Mouse (Mus musculus) layer of hippocampus, adult 11-12 months (tissue): Measurements from ENCODE around the gene Rem2.

Experiments
- DNase-seq: peaks from one replicate; pipeline ENCODE4 v3.0.0; 2022; ENCODE audit warnings: low spot score

Rem2 gene

DNA sequence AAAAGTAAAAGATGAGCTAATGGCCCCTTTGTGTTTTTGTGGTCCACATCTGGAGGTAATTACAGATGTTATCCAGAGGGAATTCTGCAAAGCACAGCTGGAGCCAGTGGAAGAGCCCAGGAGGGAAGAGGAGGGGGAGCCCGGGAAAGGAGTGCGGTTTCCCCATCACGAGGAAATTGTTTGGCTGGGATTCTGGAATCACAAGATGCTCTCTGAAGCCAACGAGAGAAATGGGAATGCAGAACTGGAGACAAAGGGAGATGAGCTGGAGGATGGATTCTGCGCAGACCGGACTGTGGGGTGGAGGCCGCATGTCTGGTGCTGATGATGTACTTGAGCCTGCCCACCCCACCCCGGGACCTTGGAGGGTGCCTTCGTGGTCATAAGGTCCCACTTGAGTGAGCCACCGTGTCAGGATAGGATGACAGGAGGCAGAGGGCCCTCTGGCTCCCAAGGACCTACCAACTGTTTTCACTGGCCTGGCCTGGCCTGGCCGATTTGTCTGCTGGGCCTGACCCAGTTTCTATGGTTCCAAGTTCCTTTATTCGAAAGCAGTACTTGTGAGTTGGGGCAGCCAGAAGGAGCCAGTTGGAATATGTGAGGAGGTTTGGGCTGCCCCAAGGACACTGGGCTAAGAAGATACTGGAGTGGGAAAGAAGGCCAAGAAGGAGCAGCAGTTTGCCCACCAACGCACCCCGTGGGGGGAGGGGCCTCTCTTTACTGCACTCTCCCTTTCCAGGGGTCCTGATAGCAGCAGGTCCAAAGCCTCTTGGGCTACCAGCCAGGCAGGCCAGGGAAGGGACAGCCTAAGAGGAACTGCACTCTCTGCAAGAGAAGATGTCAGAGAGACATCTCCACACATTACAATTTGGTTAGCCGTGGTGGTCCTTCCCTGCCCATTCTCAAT, 31.9 kb upstream of the Rem2 start:
- no peak for DNase-seq

DNA sequence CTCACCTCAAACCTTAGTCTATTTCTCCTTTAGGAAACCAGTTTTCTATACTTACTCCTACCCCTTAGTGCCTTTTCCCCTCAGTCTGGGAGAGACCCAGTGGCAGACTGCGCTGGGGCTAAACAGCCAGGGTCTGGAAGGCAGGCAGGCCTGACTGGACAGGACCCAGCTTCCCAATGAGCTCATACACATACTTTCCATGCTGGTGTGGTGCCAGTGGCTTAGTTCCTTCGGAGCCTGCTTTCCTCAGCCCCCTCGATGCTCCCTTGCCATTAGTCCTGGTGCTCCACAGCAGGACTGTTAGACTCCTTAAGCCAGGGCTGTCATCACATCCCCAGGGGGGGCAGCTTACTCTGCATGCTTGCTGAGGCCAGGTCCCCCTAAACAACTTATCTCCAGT, 30.4 kb upstream of the Rem2 start:
- DNase-seq, result no peak

DNA sequence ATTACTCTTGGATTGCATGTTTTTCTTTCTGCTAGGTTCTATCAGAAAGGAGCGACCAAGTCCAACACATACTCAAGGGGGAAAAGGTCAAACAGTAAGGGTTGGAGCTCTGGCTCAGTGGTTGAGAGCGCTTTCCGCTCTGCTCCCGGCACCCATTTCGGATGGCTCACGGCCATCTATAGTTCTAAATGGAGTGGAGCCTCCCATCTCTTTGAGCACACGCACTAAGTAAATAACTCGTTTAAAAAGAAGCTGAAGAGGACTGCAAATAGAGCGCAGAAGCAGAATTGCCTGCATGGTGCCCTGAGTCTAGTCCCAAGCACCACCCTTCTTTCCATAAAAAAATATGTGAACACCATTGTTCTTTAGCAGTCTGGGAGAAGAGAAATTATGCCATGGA, 22.3 kb upstream of the Rem2 start:
- no peak for DNase-seq

DNA sequence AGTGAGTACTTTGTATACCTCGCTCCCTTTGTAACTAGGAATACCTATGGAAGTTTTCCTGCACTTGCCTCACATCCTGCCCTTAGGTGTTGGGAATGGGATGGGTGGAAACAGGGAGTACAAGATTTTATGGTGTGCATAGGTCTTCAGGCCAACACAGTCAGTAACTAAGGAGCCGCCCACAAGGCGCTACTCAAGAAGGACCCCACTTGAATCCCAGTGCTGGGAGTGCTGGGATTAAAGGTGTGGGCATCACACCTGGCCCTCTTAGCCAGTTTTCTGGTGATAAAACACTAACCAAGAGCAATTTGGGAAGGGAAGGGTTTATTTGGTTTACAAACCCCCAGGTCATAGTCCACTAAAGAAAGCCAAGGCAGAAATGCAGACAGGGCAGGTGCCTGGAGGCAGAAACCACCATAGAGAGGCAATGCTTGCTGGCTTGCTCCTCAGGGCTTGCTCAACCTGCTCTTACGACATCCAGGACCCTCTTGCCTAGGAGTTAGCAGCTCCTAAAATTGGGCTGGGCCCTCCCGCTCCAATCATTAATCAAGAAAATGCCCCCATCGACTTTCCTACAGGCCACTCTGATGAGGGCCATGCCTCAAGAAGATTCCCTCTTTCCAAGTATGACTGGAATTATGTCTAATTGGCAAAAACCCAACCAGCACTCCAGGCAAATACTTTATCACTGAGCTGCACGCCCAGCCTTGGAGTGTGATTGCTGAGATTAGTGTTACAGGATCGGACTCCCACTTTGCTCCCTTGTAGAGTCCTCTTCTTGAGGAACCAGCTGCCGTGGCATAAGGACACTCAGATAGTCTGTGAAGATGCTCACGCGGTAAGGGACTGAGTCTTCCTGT, 21.0 kb upstream of the Rem2 start:
- DNase-seq, result no peak

DNA sequence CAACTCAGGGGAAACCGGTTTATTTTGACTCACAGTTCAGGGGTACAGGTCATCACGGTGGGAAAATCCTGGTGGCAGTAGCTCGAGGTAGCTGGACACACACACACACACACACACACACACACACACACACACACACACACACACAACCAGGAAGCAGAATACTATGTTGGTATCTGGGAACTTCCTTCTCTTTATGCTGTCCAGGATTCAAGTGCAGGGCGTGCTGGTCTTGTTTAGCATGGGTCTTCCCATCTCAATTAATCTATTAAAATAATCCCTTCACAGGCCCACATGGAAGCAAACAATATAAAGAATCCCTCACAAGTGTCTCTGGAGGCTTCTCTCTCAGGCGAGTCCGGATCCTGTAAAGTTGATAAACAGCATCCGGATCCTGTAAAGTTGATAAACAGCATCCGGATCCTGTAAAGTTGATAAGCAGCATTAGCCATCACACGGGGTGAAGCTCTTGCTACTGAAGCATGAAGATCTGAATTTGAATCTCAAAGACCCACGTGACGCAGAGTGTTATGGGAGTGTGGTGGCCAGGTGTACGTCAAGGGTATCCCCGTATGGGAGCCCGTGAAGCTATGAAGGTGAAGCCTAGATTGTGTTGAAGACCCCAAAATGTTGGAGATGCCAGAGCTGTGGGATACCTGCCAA, 17.9 kb upstream of the Rem2 start:
- no peak for DNase-seq

DNA sequence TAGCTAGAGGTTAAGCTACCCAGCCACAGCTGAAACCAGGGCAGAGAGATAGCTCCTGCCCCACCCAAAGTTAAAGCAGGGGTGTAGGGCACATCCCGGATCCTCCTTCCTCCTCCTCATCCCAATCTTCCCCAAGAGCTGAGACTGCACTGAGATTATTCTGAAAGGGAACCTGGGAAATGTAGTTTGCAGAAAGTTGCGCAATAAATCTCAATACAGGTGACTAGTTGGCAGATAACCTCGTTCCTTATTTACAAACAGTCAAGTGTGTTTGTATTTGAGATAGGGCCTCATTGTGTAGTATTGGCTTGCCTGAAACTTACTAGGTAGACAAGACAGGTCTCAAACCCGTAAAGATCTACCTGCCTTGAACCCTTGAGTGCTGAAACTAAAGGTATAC, 13.8 kb upstream of the Rem2 start:
- DNase-seq, result no peak

DNA sequence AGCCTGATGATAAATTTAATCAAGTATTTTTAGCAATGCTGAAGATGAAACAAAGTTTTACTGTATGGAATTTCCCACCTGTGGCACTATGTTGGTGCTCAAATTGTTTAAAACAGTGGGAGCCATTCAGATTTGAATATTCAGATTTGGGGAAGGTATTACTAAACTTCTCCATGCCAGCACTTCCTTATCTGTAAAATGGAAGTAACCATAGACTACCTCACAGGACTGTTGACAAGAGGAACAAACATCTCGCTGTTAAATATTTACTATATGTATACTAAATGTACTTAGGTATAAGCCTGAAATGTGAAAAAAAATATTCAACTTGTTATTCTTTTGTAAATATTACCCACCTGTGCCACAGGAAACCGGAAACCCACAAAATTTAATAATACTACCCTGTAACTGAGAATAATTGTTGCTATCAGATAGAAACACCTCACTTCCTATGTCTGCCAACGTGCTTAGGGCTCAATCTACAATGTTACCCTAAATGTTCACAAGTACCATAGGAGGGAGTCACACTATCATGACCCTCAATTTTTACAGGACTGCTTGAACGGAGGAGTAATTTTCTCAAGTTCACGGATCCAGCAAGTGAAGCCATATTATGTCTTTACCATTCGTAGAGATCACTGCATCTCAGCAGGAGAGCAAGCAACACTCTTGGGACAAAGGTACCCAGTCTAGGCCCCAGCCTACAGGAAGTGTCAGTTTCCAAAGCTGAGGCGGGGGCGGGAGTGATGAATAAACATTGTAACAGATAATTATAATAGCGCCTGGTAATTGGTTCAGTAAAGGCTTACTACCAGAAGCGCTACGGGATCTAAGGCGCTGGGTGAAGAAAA, 12.6 kb upstream of the Rem2 start:
- no peak for DNase-seq

DNA sequence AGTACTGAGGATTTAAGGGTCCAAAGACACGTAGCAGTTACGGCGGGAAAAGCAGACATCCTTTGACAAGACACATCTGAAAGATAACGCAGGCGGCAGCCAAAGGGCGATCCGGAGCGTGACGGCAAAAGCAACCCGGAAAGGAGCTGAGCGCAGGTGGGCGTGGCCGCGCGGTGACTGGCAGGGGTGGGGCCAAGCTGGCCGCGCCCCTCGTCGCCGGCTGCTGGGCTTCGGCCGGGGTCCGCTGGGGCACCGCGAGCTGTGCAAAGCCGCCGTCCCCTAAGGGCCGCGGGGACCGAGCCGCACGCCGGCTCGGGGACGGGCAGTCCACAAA, 12.0 kb upstream of the Rem2 start, which contains the start of gene Lrp10:
TSS of gene Lrp10 (plus strand) at position 179 of the 334 bp plus-strand sequence.
- peak; percentile 83 for DNase-seq

DNA sequence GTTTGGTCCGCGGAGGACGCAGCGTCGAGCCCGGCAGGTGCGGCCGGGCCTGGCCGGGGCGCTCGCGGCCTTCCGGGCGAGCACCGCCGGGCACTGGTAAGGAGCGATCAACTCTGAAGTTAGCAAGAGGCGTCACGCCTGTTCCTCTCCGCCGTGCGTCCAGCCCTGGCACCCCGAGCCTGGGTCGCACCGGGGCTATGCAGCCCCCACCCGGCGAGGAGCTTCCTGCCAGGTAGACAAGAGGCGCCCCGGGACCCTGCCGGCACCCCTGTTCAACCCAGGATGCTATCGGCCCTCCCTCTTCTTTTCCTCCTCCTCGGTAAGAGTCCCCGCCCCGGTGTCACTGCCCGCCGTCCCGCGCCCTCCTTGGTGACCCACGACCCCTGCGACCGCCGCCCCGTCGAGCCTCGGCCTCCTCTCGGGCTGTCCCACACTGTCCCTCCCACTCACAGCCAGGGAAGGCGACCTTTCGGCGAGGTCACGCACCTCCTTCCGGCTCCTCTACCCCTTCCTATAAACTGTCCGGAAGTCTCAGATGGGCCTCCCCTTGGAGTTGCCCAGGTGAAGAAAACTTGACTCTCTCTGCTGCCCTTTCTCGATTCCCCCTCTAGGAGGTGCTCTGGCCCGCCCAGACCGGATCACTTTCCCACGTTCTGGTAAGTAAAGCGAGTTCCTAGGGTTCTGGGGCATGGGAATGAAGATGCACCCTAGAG, 11.5 kb upstream of the Rem2 start:
- DNase-seq, result peak; percentile 49

DNA sequence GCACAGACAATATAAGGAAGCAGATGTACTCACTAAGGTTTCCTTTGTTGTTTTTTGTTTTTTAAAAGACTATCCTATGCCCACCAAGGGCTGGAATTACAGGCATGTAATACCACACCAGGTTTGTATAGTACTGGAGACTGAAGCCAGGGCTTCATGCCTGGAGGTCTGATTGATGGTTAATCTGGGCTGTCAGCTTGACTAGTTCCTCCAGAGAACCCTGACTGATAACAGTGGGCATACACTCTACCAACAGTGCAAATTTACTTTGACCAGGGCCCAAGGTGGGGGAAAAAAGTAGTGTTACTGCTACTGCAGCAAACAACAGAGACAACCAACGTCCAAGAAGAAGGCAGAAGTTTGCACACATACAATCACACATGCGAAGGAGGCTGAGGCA, 4.4 kb upstream of the Rem2 start:
- no peak for DNase-seq

DNA sequence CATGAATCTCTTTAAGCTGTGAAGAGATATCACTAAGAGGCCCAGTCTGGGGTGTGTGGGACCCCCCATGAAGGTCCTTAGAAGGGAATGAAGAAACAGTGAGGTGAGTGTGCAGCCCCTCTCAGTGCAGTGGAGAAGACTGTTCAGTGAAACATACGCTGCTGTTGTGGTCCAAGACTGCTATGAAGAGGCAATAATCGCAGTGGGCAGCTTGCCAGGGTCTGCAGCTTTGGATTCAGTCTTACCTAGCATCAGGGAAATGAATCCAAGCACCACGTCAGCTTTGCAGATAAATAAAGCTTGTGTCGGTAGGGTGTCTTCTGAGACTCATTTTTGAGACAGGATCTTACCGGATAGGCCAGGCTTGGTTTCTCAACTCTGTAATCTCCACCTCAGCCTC, 3.2 kb upstream of the Rem2 start:
- no peak for DNase-seq

DNA sequence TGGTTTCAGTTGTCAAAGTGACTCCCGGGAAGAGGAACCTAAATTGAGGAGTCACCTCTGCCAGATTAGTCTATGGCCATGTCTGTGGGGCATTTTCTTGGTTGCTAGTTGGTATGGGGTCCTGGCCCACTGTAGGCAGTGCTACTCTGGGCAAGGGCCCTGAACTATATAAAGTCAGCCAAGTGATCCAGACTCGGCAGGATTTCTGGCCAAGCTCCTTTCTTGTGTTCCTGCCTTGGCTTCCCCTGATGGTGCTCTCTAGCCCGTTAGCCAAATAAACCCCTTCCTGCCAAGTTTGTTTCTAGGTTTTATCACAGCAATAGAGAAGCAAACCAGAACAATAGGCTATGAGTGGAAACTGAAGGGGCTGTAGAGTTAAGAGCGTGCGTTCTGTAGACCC, 1.2 kb upstream of the Rem2 start:
- DNase-seq, result no peak

DNA sequence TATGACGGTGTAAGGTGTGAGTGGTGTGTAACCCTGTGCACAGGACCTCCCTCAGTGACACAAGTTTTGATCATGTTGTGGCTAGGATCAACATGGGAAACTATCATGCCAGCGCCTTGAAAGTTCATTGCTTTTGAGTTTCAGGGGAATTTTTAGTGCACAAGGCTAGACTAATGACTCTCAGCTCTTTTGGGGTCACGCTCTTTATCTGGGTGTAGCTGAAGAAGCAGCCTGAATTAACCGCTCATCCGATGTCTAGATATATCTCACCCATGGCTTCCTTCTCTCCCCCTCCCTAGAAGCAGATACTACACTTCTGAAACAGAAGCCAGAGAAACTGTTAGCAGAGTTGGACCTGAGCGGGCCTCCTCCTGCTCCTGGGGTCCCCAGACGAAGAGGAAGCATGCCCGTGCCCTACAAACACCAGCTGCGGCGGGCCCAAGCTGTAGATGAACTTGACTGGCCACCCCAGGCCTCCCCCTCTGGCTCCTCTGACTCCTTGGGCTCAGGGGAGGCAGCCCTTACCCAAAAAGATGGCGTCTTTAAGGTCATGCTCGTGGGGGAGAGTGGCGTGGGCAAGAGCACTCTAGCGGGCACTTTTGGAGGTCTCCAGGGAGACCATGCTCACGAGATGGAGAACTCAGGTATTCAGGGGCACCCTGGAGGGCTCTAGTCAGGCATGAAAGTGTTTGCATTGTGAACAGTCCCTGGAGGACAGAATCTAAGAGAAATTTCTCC, 1.4 kb downstream of the Rem2 start:
- no peak for DNase-seq

DNA sequence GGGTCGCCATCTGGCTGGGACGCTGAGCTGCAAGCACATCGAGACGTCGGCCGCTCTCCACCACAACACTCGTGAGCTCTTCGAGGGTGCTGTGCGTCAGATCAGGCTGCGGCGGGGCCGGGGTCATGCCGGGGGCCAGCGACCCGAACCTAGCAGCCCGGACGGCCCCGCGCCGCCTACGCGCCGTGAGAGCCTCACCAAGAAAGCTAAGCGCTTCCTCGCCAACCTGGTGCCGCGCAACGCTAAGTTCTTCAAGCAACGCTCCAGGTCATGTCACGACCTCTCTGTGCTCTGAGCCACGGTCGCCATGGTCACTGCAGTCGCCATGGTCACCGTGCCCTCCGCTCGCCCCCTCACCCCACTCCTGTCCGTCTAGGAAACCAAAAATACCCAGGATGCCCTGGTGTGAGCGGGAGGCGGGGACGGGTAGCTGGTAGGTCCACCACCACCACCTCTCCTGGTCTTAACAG, 3.6 kb downstream of the Rem2 start:
- DNase-seq, result no peak

DNA sequence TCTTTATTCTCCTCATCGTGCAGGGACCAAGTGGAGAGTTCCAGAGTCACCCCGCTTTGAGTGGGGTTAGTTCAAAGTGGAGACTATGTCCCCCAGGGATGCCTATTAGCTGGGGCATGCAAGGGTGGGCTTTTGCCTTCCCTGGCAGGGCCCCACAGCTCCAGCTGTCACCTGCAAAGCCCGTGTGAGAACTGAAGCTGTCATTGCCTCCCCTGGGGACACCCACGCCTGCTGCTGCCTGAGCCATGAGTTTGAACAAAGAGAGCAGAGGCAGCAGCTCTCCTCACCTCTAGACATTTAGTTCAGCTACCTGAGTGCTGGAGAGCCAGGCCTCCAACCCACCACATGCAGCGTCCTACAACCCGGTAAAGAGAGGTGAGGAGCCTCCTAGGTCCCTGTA, 4.8 kb downstream of the Rem2 start:
- no peak for DNase-seq

DNA sequence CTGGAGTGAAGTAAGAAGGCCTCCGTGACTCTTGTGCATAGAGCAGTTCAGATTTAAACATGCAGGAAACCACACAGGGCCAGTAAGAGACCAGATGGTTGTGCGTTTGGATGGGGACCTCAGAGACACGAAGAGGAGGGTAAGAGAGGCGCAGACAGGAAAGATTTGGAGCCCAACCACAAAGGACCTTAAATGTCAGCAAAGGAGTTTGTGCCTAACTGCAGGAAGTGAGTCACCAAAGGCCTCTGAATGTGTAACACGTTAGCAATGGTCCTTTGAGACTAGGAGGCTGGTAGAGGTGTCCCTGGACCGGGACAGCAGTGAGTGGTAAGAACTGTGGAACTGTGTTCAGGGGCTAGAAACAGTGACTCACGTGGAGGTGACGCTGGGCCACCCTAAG, 5.5 kb downstream of the Rem2 start:
- no peak for DNase-seq

DNA sequence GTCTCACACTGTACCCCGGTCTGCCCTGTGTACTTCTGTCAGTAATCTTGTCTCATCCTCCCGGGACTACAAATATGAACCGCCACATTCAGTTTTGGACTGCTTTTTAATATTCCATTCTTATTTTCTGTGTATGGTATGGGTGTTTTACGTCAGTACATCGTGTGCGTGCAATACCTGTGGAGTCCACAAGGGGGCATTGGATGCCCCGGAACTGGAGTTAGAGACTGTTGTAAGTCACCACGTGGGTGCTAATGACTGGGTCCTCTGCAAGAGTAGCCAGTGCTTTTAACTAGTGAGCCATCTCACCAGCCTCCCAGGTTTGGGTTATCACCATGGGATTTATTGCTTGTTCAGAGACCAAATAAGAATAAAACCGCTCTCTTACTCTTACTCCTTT, 6.6 kb downstream of the Rem2 start:
- no peak for DNase-seq

DNA sequence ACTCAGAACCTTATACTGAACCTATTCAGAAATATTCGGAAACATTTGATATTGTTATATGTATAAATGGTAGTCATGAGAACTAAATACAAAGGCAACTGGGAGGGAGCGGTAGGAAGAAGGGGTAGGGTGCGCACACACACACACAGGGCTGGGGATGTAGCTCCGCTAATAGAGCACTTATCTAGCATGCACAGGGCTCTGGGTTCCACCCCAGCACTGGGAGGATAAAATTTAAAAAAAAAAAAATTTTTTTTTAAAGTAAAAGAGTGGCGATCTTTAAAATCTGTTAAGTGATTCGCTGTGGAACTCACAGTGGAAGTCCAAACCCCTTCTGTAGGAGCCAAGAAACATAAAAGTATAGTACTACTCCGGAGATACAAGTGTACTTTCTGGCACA, 10.0 kb downstream of the Rem2 start:
- DNase-seq, result no peak

DNA sequence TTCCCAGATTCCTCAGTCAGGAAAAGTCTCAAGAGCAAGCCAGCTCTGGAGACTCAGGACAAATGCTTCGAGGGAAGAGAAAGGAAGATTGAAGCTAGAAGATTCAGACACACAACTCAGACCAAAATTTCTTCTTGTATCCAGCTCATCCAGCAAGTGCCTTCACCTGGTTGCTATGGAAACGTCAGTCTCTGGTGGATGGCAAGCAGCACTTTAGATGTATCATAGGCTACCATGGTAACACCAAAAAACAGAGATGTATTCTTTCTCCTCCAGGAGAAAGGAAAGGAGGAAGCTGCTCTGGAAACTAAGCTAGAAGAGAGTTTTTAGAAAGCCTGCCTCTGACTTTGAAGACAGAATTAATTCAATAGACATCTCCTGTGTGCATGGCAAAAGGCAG, 11.8 kb downstream of the Rem2 start:
- no peak for DNase-seq

DNA sequence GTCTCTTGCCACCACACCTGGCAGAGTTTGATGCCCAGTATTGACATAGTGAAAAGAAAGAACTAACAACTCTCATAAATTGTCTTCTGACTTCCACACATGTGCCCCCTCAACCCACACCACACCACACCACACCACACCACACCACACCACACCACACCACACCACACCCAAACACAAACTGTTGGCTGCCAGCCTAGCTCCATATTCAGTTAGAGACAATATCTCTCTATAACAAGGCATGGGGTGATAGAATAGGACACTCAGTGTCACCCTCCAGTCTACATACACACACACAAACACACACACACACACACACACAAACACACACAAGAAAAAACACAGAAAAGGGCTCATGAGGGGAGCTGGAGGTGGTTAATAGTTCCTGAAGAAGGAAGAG, 12.4 kb downstream of the Rem2 start:
- no peak for DNase-seq
